Mouse (Mus musculus): ENCODE measurements around the gene 1700018F24Rik. TPM values are rescaled to one million over a fixed set of nuclear protein-coding genes. Genes with fewer than 3 reads are reported as not detected.

1700018F24Rik gene
- total RNA-seq, 1 experiment: not detected

DNA sequence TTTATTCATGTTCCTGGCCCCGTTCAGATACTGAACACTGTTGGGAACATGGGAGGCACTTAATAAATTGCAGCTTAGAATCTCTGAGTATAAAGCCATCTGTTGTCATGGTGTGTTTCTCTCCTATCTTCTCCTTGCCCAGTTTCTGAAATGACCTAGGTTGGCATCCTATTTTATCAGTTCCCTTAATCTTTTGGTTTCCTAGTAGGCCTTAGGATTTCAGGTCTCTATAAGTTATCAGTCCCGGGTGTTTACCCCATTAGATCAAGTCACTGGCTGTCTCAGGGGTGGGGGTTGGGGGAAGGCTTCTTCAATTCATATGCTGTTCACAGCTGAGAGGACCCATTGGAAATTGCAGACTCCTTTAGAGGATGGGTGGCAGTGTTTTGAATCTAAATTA lies 42.0 kb downstream of the 1700018F24Rik start:
- no peaks in the 10 kb centered on the region for H3K36me3 ChIP-seq (ENCODE audit: control insufficient read depth, insufficient read depth, low read length, poor library complexity, severe bottlenecking)
- in situ Hi-C loops (cut with MboI; ENCODE audit: low sequenced_read_pairs in 2 of 2, unreplicated experiment in 2 of 2): no loop called here
- H3K4me3 ChIP-seq (ENCODE audit: insufficient read depth in 1 of 2, low read depth in 1 of 2, low read length in 2 of 2, poor library complexity in 1 of 2, severe bottlenecking in 1 of 2): no peak overlapping the region; a peak in 1 of 4 replicates
- H3K4me1 ChIP-seq (ENCODE audit: control insufficient read depth in 2 of 2, insufficient read depth in 2 of 2, low read length in 2 of 2, poor library complexity in 1 of 2): peaks cover 2 to 3% of the 10 kb centered on the region in 2 experiments; a peak in 2 of 4 replicates
- TF ChIP-seq ZNF384 (IDR thresholded peaks at IDR 0.05; ENCODE audit: low read depth, low read length): no peak
- H3K9ac ChIP-seq (ENCODE audit: insufficient read depth, low read depth, low read length, poor library complexity, severe bottlenecking): no peak overlapping the region; the same call in 1 of the 2 replicates
- no peak overlapping the region for H3K27ac ChIP-seq (ENCODE audit: insufficient read depth, low read depth, low read length, poor library complexity, severe bottlenecking)
- no peaks in the 10 kb centered on the region for H3K9me3 ChIP-seq (ENCODE audit: control insufficient read depth, insufficient read depth, low read depth, low read length)
- DNase-seq (ENCODE audit: low read depth, low spot score): no peak

DNA sequence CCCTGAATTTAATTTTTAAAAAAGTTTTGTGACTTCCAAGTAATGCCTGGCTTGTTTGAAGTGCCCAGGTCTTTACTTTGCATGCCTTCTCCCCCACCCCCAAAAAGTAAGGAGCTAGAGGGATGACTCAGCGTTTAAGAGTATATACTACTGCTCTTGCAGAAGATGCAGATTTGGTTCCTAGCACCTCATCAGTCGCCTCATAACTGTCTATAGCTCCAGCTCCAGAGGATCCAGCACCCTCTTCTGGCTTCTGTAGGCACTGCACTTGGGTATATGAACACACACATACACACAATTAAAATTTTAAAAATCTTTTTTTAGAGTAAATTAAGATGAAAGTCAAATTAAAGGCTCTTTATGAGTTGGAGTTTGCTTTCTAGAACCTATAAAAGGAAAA lies 45.4 kb downstream of the 1700018F24Rik start:
- Histone ChIP-seq H3K9ac (ENCODE audit: insufficient read depth, low read depth, low read length, poor library complexity, severe bottlenecking) (no peak overlapping the region), H3K27ac (ENCODE audit: insufficient read depth, low read depth, low read length, poor library complexity, severe bottlenecking) (no peak overlapping the region), H3K36me3 (ENCODE audit: control insufficient read depth, insufficient read depth, low read length, poor library complexity, severe bottlenecking) (peaks cover 8% of the 10 kb centered on the region), H3K9me3 (ENCODE audit: control insufficient read depth, insufficient read depth, low read depth, low read length) (no peaks in the 10 kb centered on the region), H3K4me3 (ENCODE audit: insufficient read depth in 1 of 2, low read depth in 1 of 2, low read length in 2 of 2, poor library complexity in 1 of 2, severe bottlenecking in 1 of 2) (no peak overlapping the region), H3K4me1 (ENCODE audit: control insufficient read depth in 2 of 2, insufficient read depth in 2 of 2, low read length in 2 of 2, poor library complexity in 1 of 2) (peaks cover 2 to 3% of the 10 kb centered on the region in 2 experiments; a peak in 2 of 4 replicates)
- in situ Hi-C loops (cut with MboI; ENCODE audit: low sequenced_read_pairs in 2 of 2, unreplicated experiment in 2 of 2): no loop called here
- TF ChIP-seq ZNF384 (IDR thresholded peaks at IDR 0.05; ENCODE audit: low read depth, low read length) (no peak), ZC3H11A (IDR thresholded peaks at IDR 0.05; ENCODE audit: borderline replicate concordance, low read depth, low read length) (no peak), MAFK (IDR thresholded peaks at IDR 0.05; ENCODE audit: insufficient read depth, low read depth, low read length) (peak; percentile 61; the same call in 1 of the 2 replicates), HCFC1 (IDR thresholded peaks at IDR 0.05; ENCODE audit: borderline replicate concordance, insufficient read depth, low read length) (no peak)
- no peak for DNase-seq (ENCODE audit: low read depth, low spot score)

DNA sequence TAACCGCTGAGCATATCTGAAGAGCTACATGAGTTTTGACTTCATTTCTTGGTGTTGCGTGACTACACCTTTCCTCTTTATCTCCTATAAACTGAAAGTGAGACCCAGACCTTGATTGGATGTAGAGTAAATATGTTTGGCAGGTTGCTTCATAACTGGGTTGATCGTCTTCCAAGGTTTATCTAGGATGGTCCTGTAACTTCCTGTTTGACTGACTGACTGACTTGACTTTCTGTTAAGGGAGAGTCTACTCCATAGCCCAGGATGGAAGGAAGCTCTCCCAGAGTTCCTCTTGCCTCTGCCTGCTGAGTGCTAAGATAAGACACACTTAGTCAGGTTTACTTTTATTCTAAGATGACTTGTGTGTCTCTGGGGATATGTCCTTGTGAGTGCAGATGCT lies 47.1 kb downstream of the 1700018F24Rik start:
- Histone ChIP-seq H3K9ac (ENCODE audit: insufficient read depth, low read depth, low read length, poor library complexity, severe bottlenecking) (no peak overlapping the region), H3K36me3 (ENCODE audit: control insufficient read depth, insufficient read depth, low read length, poor library complexity, severe bottlenecking) (peaks cover 12% of the 10 kb centered on the region), H3K9me3 (ENCODE audit: control insufficient read depth, insufficient read depth, low read depth, low read length) (no peaks in the 10 kb centered on the region), H3K4me3 (ENCODE audit: insufficient read depth in 1 of 2, low read depth in 1 of 2, low read length in 2 of 2, poor library complexity in 1 of 2, severe bottlenecking in 1 of 2) (no peak overlapping the region), H3K4me1 (ENCODE audit: control insufficient read depth in 2 of 2, insufficient read depth in 2 of 2, low read length in 2 of 2, poor library complexity in 1 of 2) (peaks cover 0 to 2% of the 10 kb centered on the region in 2 experiments; a peak in 1 of 4 replicates), H3K27ac (ENCODE audit: insufficient read depth, low read depth, low read length, poor library complexity, severe bottlenecking) (no peak overlapping the region)
- no peak for TF ChIP-seq MAFK (IDR thresholded peaks at IDR 0.05; ENCODE audit: insufficient read depth, low read depth, low read length)
- TF ChIP-seq ZNF384 (IDR thresholded peaks at IDR 0.05; ENCODE audit: low read depth, low read length): no peak
- no peak for TF ChIP-seq ZC3H11A (IDR thresholded peaks at IDR 0.05; ENCODE audit: borderline replicate concordance, low read depth, low read length)
- no peak for DNase-seq (ENCODE audit: low read depth, low spot score)
- in situ Hi-C loops (cut with MboI; ENCODE audit: low sequenced_read_pairs in 2 of 2, unreplicated experiment in 2 of 2): no loop called here

Other genes with a start within 250 kb of the 1700018F24Rik start
- 17.9 and 19.2 TPM in 2 replicates for gene Smurf1, start 77.1 kb upstream of the 1700018F24Rik start, total RNA-seq (2012; rRNA removed)
- gene Gm4871, start 10.2 kb upstream of the 1700018F24Rik start, total RNA-seq (2012; rRNA removed): not detected in 2 replicates
- 48.2 and 65.4 TPM in 2 replicates for gene Arpc1a, start 40.8 kb downstream of the 1700018F24Rik start, total RNA-seq (2012; rRNA removed)
- gene Kpna7, start 41.0 kb downstream of the 1700018F24Rik start, total RNA-seq (2012; rRNA removed): 0.21 and 0.58 TPM in 2 replicates
- gene Arpc1b, start 71.2 kb downstream of the 1700018F24Rik start, total RNA-seq (2012; rRNA removed): 185 and 249 TPM in 2 replicates
- gene Pdap1, start 97.2 kb downstream of the 1700018F24Rik start, total RNA-seq (2012; rRNA removed): 89.3 and 108 TPM in 2 replicates
- 124 and 168 TPM in 2 replicates for gene Bud31, start 97.4 kb downstream of the 1700018F24Rik start, total RNA-seq (2012; rRNA removed)
- gene Ptcd1, start 124.1 kb downstream of the 1700018F24Rik start, total RNA-seq (2012; rRNA removed): 12.8 and 14.3 TPM in 2 replicates
- 73.2 and 74.4 TPM in 2 replicates for gene Cpsf4, start 124.2 kb downstream of the 1700018F24Rik start, total RNA-seq (2012; rRNA removed)
- gene Atp5j2, start 149.1 kb downstream of the 1700018F24Rik start, total RNA-seq (2012; rRNA removed): 537 and 605 TPM in 2 replicates
- 5.5 TPM in 2 replicates for gene Zkscan14, start 158.9 kb downstream of the 1700018F24Rik start, total RNA-seq (2012; rRNA removed)
- 16.9 and 18.0 TPM in 2 replicates for gene Zkscan5, start 161.6 kb downstream of the 1700018F24Rik start, total RNA-seq (2012; rRNA removed)
- gene Zfp655, start 188.7 kb downstream of the 1700018F24Rik start, total RNA-seq (2012; rRNA removed): 31.4 and 36.1 TPM in 2 replicates
- gene Zscan25, start 237.5 kb downstream of the 1700018F24Rik start, total RNA-seq (2012; rRNA removed): 16.8 and 22.5 TPM in 2 replicates